Mouse (Mus musculus) lung, postnatal 36 days (tissue): ENCODE measurements at regions not wholly inside any gene's neighbourhood (a gene's known extent, or its start where the extent isn't known, plus 50 kb on each side); places are given as distances from the start of the nearest gene placed in this dataset.

Experiments
- DNase-seq: peaks from one replicate; pipeline ENCODE4 v3.0.0; 2022; ENCODE audit warnings: mixed read lengths

GRCm38 (mm10) chr5:43424551-43425257, 90.6 kb upstream of the C1qtnf7 start:
- DNase-seq: peak; percentile 2

DNA sequence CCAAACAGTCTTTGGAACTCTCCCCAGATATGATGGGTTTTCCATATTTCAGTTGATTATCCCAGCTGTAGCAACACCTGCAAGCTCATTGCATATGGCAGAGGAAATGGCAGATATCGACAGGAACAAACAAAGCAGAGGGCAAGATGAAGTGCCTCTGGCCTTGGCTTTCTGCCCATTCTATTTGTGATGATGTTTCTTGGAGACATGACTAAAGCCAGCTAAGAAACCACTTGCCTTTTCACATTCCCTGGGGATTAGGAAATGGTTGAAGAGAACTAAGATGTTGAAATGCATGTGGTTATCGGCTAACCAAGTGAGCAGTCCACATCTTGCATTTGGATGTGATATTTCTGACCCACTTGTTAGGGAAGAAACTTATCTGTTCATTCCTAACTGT, 82.0 kb upstream of the C1qtnf7 start:
- DNase-seq: peak; percentile 18

GRCm38 (mm10) chr5:43439191-43439590, 76.1 kb upstream of the C1qtnf7 start:
- DNase-seq: no peak

GRCm38 (mm10) chr5:43441306-43441705, 74.0 kb upstream of the C1qtnf7 start:
- peak; percentile 67 for DNase-seq

DNA sequence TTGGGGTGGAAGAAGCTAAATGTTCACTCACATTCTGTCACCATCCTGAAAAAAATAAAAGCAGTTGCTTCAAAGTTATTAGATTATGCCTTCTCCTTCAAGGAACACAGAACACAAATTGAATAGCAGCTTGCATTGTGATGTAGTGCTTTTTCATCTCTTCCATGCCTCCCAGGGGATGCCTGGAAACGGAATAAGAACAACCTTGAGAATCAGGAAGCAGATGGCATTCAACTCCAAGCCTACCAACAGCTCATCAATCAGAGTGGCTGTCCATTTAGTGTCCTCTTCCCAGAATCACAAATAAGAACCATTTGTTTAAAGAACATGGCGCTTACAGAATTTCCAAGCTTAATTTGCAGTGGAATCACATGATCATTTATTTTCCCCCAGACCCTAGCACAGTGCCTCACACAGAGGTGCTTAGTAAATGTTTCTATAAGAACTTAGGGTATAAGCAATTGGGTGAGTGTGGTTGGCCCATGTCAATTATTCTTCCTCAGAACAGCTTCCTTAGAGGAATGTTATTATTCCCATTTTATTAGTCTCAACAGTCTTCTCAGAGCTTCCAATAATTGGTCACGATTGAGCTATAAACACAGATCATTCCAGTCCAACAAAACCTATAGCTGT, 70.6 kb upstream of the C1qtnf7 start:
- no peak for DNase-seq

GRCm38 (mm10) chr5:43445620-43446019, 69.7 kb upstream of the C1qtnf7 start:
- DNase-seq: no peak

DNA sequence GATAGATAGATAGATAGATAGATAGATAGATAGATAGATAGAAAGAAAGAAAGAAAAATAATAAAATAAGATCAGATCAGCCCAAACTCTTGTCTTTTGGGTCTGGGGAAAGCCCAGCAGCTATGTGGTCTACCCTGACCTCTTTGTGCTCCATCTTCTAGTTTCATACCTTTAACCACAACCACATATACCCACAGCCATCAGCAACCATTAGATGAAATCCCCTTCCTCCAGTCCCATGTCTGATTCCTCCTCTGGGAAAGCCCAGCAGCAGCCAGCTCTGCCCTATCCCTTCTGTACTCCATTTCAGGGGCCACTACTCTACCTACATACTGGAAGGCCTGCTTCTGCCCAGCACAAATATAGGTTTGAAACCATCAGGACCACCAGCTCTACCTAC, 69.0 kb upstream of the C1qtnf7 start:
- no peak for DNase-seq

- peak; percentile 39 for DNase-seq
Measured at GRCm38 (mm10) chr5:43456018-43456417, 59.3 kb upstream of the C1qtnf7 start.

DNA sequence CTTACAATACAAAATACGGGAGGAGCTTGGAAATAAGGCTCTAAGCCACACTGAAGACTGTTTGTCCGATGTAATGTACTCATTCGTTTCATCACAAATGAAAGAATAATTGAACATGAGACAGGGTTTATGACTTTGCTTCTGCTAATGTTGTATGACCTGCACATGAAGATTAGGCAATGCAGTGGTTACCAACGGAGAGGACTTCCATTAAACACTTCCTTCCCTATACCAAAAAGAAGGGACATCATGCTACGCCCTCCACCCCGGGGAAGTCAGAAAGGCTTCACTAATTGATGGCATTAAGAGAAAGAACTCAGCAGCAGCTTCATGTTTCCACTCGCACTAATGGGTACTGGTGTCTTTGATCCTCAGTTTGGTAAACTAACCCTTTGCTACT, 57.6 kb upstream of the C1qtnf7 start:
- DNase-seq: no peak

- DNase-seq: no peak
Measured at GRCm38 (mm10) chr5:43461987-43462715, 53.2 kb upstream of the C1qtnf7 start.
